Mouse (Mus musculus) intestine, embryonic 15.5 days (tissue): ENCODE results near the gene Minos1. TPM values are rescaled to one million over a fixed set of nuclear protein-coding genes. Genes with fewer than 3 reads are reported as not detected.
A peak's percentile ranks its signal among the peaks of the same experiment; 100 is the strongest.

Experiments
- ATAC-seq: fragments of 200-750 bp; cut with Nextera tagmentation; 2 replicates; pipeline ENCODE4 v1.8.0; 2017; ENCODE audit warnings: moderate TSS enrichment, moderate library complexity
- H3K27ac ChIP-seq: fragments of 300-500 bp; sonication (generic); 2 replicates; pipeline ENCODE4 v1.5.1; 2015; ENCODE audit warnings: mild to moderate bottlenecking, inconsistent platforms
- H3K27me3 ChIP-seq: fragments of 300-500 bp; sonication (generic); replicated peaks from 2 replicates; pipeline ENCODE4 v1.6.1; 2015; ENCODE audit warnings: inconsistent platforms
- H3K36me3 ChIP-seq: fragments of 300-500 bp; sonication (generic); 2 replicates; pipeline ENCODE4 v1.6.1; 2015; ENCODE audit warnings: inconsistent platforms
- H3K4me1 ChIP-seq: fragments of 300-500 bp; sonication (generic); replicated peaks from 2 replicates; pipeline ENCODE4 v1.6.1; 2015; ENCODE audit warnings: inconsistent platforms
- H3K4me2 ChIP-seq: fragments of 300-500 bp; sonication (generic); replicated peaks from 2 replicates; pipeline ENCODE4 v1.6.1; 2015; ENCODE audit warnings: mild to moderate bottlenecking, inconsistent platforms
- H3K4me3 ChIP-seq: fragments of 300-500 bp; sonication (generic); replicated peaks from 2 replicates; pipeline ENCODE4 v1.5.1; 2015; ENCODE audit warnings: inconsistent platforms
- H3K9ac ChIP-seq: fragments of 300-500 bp; sonication (generic); 2 replicates; pipeline ENCODE4 v1.6.1; 2015; ENCODE audit warnings: inconsistent platforms
- H3K9me3 ChIP-seq: fragments of 300-500 bp; sonication (generic); 2 replicates; pipeline ENCODE4 v1.6.1; 2016; ENCODE audit warnings: inconsistent platforms
- WGBS: fragments of 180-500 bp; shearing (Covaris S2); methylation state at CpG from one replicate; pipeline ENCODE4 v1.1.7; 2015; 5-methylcytosine and 5-hydroxymethylcytosine counted together
- polyA plus RNA-seq: library from polyadenylated mRNA; unstranded; fragments of >200 nt; fragmentation: Nextera tagmentation; extraction: Ambion mirVana; gene quantifications from 2 replicates; pipeline ENCODE4 v1.2.1, GENCODE M21; 2015

Gene Minos1
- polyA plus RNA-seq = 640 and 702 TPM in 2 replicates

DNA sequence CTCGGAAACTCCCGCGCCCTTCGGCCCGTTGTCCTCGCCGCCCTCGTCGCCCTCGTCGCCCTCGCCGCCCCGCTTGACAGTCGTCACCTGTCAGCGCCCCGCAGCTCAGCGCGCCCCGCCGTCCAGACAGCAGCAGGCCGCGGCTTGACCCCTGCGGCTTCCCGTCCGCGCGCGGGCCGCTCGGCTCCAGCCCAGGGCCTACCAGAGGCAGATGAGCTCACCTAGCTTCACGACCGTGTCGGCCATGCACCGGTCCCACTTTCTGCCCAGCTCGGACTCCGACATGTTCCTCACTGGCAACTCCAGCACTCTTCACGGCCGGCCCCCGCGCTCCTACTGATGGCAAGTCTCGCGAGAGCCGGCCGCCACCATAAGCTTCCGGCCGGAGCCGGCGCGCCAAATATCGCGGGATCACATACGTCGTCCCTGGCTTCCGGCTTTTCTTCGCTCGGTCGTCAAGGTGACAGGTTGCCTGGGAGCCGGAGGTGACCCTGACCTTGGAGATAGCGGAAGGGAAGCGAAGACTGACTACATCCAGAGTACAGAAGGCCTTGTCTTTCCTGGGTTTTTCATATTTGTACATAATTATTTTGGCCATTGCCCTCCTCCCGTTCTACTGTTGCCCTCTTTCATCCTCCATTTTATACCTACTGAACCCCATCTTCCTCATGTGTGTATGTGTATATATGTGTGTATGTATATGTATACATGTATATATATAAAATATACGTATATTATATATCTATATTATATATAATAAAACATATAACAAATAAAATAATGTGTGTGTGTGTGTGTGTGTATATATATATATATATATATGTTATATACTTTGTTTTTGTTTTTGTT lies at the start of gene Minos1:
TSS of gene Minos1 (minus strand) at position 413 of the 849 bp plus-strand sequence.
- ATAC-seq = peak; percentile 99
- Histone ChIP-seq H3K4me2 (peak within 1 kb of the TSS; percentile 73), H3K36me3 (0 out of 2 replicates have a peak, but pooled peaks cover 6% of the 10 kb centered on the region), H3K4me1 (peaks cover 10% of the 10 kb centered on the region), H3K4me3 (peak within 1 kb of the TSS; percentile 97), H3K27ac (peak within 1 kb of the TSS; percentile 91), H3K9ac (peak within 1 kb of the TSS; percentile 94), H3K9me3 (no peaks in the 10 kb centered on the region), H3K27me3 (no peaks in the 10 kb centered on the region)
- WGBS = under 1% methylated on average over 63 of the region's 63 CpGs

DNA sequence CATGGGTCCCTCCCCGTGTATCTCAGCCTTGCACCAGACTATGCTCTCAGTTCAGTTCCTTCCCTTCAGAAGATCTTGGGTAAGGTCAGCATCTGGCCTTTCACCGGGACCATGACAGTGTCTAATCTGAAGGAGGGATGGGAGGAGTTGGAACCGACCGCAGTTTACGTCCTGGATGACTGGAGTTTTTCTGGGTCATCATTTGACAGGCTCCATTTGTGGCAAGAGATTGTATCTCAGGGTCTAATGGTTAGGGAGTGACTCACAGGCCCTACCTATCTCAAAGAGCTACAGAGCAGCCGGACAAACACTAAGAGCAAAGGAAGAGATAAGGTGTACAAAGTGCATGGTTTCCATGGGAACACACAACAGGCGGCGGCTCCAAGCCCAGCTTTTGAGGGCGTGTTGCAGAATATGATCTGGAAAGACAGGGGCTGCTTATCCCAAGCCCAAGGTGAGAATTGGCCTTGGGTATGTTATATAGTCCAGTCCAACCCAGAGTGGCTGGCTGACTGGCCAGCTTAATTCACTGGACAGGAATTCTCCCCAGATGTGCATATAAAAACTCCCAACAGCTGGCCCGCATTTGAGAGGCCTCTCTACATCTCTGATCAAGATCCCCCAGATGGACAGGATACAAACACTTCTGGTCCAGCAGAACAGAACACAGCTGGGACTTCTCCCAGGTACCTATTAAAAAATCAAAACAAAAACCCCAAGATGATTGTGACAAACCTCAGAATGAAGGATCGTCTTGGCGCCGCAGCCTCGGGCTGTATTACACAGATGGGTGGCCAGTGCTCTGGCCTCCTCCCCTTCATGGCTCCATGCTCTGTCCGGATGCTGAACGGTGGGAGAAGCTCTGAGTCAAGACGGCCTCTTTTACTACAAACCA lies 49.1 kb upstream of the Minos1 start:
- 40% methylated on average over 17 of the region's 17 CpGs for WGBS
- Histone ChIP-seq H3K27ac (peak overlapping the region; percentile 81), H3K4me1 (peaks cover 37% of the 10 kb centered on the region), H3K9ac (no peak overlapping the region), H3K4me2 (0 out of 2 replicates have a peak overlapping the region, but pooled peaks have one; percentile 20), H3K9me3 (no peaks in the 10 kb centered on the region), H3K27me3 (no peaks in the 10 kb centered on the region), H3K4me3 (no peak overlapping the region), H3K36me3 (no peaks in the 10 kb centered on the region)
- peak; percentile 94 for ATAC-seq

DNA sequence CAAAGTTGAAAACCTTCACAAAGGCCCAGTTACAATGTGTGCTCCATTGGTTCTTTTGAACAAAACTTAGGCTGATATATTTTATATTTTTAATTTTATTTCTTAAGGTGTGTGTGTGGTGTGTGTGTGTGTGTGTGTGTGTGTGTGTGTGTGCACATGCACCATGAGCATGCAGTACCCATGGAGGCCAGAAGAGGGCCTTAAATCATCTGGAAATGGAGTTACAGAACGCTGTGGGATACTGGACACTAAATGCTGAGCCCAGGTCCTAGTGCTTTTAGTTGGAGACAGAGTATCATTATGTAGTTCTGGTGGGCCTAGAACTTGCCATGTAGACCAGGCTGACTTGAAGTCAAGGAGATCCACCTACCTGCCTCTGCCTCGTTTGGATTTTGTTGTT lies 48.3 kb upstream of the Minos1 start:
- no peaks in the 10 kb centered on the region for H3K9me3 ChIP-seq
- no peak overlapping the region for H3K9ac ChIP-seq
- no peaks in the 10 kb centered on the region for H3K27me3 ChIP-seq
- peak overlapping the region; percentile 81 for H3K27ac ChIP-seq
- no peak for ATAC-seq
- 80% methylated on average over 2 of the region's 2 CpGs for WGBS
- no peak overlapping the region for H3K4me3 ChIP-seq
- no peak overlapping the region for H3K4me2 ChIP-seq
- no peaks in the 10 kb centered on the region for H3K36me3 ChIP-seq
- H3K4me1 ChIP-seq = peaks cover 42% of the 10 kb centered on the region

DNA sequence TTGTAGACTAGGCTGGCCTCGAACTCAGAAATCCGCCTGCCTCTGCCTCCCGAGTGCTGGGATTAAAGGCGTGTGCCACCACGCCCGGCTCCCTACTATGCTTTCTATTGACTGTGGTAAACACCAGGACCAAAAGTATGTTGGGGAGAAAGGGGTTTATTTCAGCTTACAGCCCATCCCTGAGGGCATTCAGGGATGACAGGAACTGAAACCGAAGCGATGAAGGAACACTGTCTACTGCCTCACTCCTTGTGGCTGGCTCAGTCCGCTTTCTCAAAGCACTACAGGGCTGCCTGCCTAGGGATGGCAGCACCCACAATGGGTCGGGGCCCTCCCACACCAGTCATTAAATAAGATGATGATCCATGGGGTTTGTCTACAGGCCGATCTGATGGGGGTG lies 47.5 kb upstream of the Minos1 start:
- no peaks in the 10 kb centered on the region for H3K36me3 ChIP-seq
- H3K4me3 ChIP-seq = no peak overlapping the region
- H3K27ac ChIP-seq = no peak overlapping the region
- H3K4me2 ChIP-seq = no peak overlapping the region
- H3K9me3 ChIP-seq = no peaks in the 10 kb centered on the region
- 93% methylated on average over 11 of the region's 11 CpGs for WGBS
- no peak overlapping the region for H3K9ac ChIP-seq
- ATAC-seq = no peak
- peaks cover 42% of the 10 kb centered on the region for H3K4me1 ChIP-seq
- no peaks in the 10 kb centered on the region for H3K27me3 ChIP-seq

DNA sequence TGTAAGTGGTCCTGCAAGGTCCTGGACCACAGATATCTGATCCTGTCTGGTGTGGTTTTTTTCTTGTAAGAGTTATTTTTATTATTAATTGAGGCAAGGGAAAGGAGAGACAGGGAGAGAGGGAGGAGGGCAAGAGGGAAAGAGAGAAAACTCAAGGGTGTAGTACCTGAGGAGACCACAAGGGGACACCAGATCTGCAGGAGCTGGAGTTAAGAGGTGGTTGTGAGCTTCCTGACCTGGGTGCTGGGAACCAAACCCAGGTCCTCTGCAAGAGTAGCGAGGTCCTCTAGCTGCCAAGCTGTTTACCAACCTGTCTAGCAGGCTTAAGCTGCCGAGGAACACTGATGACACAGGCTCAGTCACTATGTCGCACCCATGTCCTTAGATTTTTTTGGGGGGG lies 47.0 kb upstream of the Minos1 start:
- Histone ChIP-seq H3K4me3 (no peak overlapping the region), H3K4me1 (peaks cover 42% of the 10 kb centered on the region), H3K9ac (no peak overlapping the region), H3K4me2 (no peak overlapping the region), H3K36me3 (no peaks in the 10 kb centered on the region), H3K27ac (no peak overlapping the region), H3K9me3 (no peaks in the 10 kb centered on the region), H3K27me3 (no peaks in the 10 kb centered on the region)
- no peak for ATAC-seq
- 93% methylated on average over 3 of the region's 3 CpGs for WGBS

DNA sequence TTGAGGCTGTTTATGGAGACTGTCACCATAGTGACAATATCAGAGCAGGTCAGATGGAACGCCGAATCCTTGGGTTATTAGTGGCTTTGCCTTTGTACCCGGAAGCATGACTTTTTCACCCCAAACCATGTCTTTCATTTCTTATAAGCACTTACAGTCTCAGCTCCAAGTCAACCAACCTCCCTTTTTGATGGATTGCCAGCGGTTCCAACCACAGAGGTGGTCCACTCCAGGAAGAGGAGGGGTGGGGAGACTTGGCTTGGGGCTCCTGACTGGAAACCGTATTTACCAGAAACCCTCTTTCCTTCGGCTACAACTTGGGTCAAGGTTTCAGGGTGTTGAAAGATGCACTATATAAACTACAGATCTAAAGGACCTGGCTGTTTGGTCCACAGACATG lies 45.1 kb upstream of the Minos1 start:
- no peaks in the 10 kb centered on the region for H3K27me3 ChIP-seq
- H3K4me2 ChIP-seq = no peak overlapping the region
- H3K36me3 ChIP-seq = no peaks in the 10 kb centered on the region
- H3K4me3 ChIP-seq = no peak overlapping the region
- H3K9ac ChIP-seq = no peak overlapping the region
- peaks cover 34% of the 10 kb centered on the region for H3K4me1 ChIP-seq
- WGBS = 39% methylated on average over 6 of the region's 6 CpGs
- no peaks in the 10 kb centered on the region for H3K9me3 ChIP-seq
- H3K27ac ChIP-seq = peak overlapping the region; percentile 62; the same call in 1 of the 2 replicates
- ATAC-seq = no peak; the same call in 1 of the 2 replicates

DNA sequence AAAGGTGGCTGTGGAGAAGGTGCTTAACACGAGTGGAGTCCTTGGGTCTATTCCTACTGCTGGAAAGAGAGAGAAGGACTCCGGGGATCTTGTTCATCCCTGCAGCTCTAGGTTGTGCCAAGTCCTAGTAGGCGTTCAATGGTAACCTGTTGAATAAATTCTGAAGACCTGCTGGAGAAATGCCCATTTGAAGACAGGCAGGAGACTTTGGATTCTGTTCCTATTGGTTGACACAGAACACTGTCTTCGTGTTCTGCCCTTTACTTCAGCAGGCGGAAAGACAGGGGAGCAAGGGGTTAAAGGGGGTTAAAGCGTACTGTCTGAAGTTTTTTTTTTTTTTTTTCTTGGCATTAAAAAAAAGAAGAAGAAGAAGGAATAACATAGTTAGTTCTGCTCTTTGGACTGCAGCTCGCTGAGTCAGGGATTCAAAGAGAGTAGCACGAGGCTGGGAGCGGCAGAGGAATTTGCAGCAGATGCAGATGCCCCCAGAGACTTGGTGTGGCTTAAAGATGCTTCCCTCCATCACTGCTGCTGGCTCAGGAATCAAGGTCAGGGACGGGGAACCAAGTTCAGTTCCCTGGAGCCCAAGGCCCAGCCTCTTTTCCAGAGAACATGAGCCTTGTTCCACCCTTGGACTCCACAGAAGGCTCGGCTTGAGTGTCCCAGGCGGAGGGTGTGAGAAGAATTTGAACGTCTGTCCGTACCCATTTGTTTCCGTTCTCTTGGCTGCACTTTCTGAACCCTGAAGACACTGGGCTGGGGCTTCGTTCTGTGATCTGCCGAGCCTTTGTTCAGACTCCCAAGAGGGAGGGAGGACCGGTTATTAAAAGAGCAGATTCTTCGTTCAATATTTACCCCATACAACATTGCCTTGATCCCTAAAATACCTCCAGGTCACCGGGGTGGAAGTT lies 44.4 kb upstream of the Minos1 start:
- Histone ChIP-seq H3K4me3 (no peak overlapping the region), H3K27me3 (no peaks in the 10 kb centered on the region), H3K9me3 (no peaks in the 10 kb centered on the region), H3K27ac (peak overlapping the region; percentile 62; the same call in 1 of the 2 replicates), H3K9ac (no peak overlapping the region), H3K4me2 (no peak overlapping the region; the same call in 1 of the 2 replicates), H3K4me1 (peaks cover 33% of the 10 kb centered on the region), H3K36me3 (no peaks in the 10 kb centered on the region)
- 40% methylated on average over 20 of the region's 20 CpGs for WGBS
- no peak for ATAC-seq

DNA sequence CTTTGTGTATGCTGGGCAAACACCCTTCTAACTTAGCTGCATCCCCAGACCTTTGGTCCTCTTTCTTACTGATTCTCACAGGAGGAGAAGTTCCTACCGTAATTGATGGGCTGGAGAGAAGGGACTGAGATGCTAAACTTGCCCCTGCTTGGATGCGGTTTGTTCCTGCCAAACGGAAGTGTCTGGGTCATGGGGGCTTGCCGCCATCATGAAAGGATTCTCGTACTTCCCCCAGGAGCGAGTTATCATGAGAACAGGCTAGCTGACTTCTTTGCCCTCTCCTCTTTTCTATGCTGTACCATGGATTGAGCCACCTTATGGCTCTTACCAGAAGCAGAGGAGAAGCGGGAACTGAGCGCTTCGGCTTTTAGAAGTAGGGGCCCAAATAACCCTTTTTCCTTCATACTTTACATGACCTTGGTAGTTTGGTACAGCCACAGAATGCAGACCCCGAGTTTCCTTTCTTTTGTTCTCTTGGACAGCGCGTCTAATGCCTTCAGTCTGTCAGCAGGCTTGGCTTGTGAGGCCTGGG lies 38.9 kb upstream of the Minos1 start:
- no peak overlapping the region for H3K9ac ChIP-seq
- ATAC-seq = no peak
- H3K4me2 ChIP-seq = no peak overlapping the region
- no peak overlapping the region for H3K27ac ChIP-seq
- no peaks in the 10 kb centered on the region for H3K9me3 ChIP-seq
- 85% methylated on average over 12 of the region's 12 CpGs for WGBS
- H3K27me3 ChIP-seq = no peaks in the 10 kb centered on the region
- no peaks in the 10 kb centered on the region for H3K36me3 ChIP-seq
- H3K4me3 ChIP-seq = no peak overlapping the region
- 0 out of 2 replicates have a peak, but pooled peaks cover 9% of the 10 kb centered on the region for H3K4me1 ChIP-seq

DNA sequence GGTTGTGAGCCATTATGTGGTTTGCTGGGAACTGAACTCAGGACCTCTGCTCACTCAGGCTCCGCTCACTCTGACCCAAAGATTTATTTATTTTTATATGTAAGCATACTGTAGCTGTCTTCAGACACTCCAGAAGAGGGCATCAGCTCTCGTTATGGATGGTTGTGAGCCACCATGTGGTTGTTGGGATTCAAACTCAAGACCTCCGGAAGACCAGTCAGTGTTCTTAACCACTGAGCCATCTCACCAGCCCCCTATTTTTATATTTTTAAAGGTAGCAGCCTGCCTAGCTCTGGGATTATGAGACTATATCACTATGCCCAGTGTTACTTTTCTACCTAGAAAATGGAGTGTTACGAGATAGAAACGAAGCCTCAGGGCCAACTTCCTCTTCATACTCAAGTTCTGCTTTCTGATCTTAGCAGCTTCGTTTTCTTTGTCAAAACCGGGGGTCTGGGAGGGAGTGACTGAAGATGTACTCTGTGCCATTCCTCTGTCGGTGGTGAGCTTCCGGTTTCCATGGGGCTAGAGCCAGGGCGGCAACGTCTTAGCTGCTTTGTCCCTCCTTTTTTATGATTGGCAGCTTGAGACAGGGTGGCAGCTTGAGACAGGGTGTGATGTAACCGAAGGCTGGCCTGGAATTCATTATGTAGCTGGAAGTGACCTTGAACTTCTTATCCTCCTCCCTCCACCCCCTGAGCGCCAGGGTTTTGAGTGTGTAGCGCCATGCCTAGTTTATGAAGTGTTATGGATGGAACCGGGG lies 38.3 kb upstream of the Minos1 start:
- 0 out of 2 replicates have a peak, but pooled peaks have one; percentile 36 for ATAC-seq
- H3K36me3 ChIP-seq = no peaks in the 10 kb centered on the region
- H3K27me3 ChIP-seq = no peaks in the 10 kb centered on the region
- no peak overlapping the region for H3K27ac ChIP-seq
- H3K4me3 ChIP-seq = no peak overlapping the region
- no peak overlapping the region for H3K4me2 ChIP-seq
- 73% methylated on average over 15 of the region's 15 CpGs for WGBS
- no peak overlapping the region for H3K9ac ChIP-seq
- 0 out of 2 replicates have a peak, but pooled peaks cover 6% of the 10 kb centered on the region for H3K4me1 ChIP-seq
- no peaks in the 10 kb centered on the region for H3K9me3 ChIP-seq

DNA sequence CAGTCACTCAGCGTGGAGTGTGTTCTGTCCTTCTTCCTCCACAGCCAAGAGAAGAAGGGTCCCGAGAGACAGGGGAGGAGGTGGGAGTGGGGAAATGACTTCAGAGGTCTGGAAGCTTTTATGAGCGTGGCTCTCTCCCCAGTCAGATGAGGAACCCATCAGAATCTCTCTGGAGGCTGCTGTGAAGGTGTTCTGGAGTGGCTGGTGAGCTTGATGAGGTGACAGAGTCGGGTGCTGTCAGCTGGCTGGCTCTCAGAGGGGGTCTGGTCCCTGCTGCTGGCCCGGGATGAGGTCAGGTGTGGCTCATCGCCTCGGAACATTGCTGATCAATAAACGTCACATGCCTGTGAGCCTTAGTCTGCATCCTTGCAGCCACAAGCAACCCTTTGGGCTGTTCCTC lies 36.2 kb upstream of the Minos1 start:
- WGBS = 61% methylated on average over 8 of the region's 8 CpGs

DNA sequence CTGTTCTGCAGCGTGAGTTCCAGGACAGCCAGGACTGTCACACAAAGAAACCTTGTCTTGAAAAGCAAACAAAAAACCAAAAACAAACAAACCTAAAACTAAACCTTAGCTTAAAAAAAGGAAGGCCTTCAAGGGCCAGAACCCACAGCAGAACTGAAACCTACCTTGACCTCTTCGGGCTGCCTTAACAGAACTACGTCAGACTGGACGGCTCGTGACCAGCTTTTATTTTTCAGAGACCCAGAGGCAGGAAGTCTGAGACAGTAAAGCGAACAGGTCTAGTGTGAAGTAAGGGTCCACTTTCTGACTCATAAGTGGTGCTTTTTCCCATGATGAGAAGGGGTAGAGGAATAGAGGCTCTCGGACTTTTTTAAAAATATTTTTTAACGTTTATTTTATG lies 35.3 kb upstream of the Minos1 start:
- no peak for ATAC-seq
- H3K9ac ChIP-seq = no peak overlapping the region
- no peaks in the 10 kb centered on the region for H3K27me3 ChIP-seq
- H3K9me3 ChIP-seq = no peaks in the 10 kb centered on the region
- H3K4me1 ChIP-seq = 0 out of 2 replicates have a peak, but pooled peaks cover 6% of the 10 kb centered on the region
- WGBS = 79% methylated on average over 8 of the region's 8 CpGs
- no peak overlapping the region for H3K4me3 ChIP-seq
- H3K4me2 ChIP-seq = no peak overlapping the region
- no peaks in the 10 kb centered on the region for H3K36me3 ChIP-seq
- no peak overlapping the region for H3K27ac ChIP-seq

More for the DNA sequence above, 36.2 kb upstream of the Minos1 start:
- 0 out of 2 replicates have a peak, but pooled peaks cover 6% of the 10 kb centered on the region for H3K4me1 ChIP-seq
- no peaks in the 10 kb centered on the region for H3K36me3 ChIP-seq
- H3K9me3 ChIP-seq = no peaks in the 10 kb centered on the region
- no peak overlapping the region for H3K4me2 ChIP-seq
- no peak overlapping the region for H3K4me3 ChIP-seq
- no peak for ATAC-seq
- no peaks in the 10 kb centered on the region for H3K27me3 ChIP-seq
- no peak overlapping the region for H3K9ac ChIP-seq
- H3K27ac ChIP-seq = no peak overlapping the region
